Mouse (Mus musculus): ENCODE measurements at regions not wholly inside any gene's neighbourhood (a gene's known extent, or its start where the extent isn't known, plus 50 kb on each side); places are given as distances from the start of the nearest gene placed in this dataset.

DNA sequence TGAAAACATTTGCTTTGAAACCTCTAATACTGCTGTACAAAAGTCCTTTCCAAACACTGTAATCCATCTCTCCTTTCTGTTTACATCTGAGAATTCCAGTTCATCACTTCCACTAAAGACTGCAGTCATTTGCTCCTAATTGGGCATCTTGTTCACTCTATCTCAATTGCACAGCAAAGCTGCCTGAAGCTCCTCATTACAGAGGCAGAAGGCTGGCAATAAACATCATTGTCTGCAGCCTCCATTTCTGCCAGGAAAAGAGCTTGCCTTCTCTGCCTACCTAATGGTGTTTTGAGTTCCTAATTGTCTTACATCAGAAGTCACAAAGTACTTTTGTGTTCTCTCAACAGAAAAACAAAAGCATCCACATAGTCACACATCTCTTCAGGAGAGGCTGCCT lies 207.7 kb downstream of the Kcnj2 start:
- DNase-seq (ENCODE audit: low spot score in 2 of 2), result no peak

- no peak for DNase-seq (ENCODE audit: low spot score in 2 of 2)
These were observed 214.8 kb downstream of the Kcnj2 start for GRCm38 (mm10) chr11:111280769-111281168.

- no peak for DNase-seq (ENCODE audit: low spot score in 2 of 2)
These were observed 215.5 kb downstream of the Kcnj2 start for GRCm38 (mm10) chr11:111281237-111282160.

DNA sequence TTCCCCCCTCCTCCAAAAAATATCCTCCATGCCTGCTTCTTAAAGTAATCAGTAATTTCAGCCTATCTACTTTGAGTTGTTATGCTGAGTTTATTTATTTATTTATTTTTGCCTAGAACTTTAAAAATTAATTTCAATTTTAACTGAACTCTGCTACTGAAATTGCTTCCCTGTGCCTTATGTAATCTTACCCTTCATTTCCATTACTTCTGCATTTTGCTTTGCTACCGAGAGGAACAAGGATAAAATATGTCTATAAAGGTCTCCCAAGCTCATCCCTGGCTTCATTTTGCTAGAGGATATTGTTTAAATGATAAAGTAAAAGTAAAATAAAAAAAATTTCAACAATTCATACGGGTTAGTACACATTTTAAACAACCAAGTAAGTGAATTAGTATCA lies 216.3 kb downstream of the Kcnj2 start:
- no peak for DNase-seq (ENCODE audit: low spot score in 2 of 2)

DNA sequence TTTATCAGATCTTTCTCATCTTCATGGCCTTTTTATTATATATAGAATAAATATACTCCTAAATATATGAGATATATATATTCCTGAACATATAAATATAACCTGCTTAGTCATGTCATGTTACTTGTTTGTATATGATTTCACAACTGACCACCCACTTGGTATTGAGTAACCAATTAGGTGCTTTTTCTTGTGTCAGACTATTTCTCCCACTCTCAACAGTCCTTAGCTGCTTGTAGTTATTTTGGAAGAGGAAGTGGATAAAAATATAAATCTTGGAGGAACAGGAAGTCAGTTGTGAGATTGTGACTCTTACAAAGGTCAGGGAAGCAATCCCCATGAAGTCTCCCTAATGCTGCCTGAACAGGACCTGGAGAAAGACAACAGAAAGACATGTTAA lies 224.6 kb downstream of the Kcnj2 start:
- DNase-seq (ENCODE audit: low spot score in 2 of 2), result no peak

GRCm38 (mm10) chr11:111296309-111296721 lies 230.4 kb downstream of the Kcnj2 start:
- no peak for DNase-seq (ENCODE audit: low spot score in 2 of 2)

DNA sequence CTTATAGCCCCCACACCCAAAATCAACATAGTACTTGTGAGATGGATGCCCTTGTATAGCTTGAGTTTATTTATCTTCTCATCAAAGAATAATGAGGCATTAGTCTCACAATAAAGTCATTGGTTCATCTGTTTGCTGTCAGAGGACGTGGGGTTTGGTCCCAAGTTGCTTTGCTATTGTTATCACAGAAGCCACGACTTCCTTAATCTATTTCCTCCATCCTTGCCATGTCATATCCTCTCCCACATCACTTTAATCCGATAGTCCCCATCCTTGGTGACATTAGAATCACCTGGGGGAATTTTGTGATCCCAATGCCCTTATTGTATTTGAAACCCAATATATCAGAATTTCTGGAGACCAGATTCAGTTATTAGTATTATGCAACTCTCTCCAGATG lies 246.8 kb downstream of the Kcnj2 start:
- no peak for DNase-seq (ENCODE audit: low spot score in 2 of 2)

- DNase-seq (ENCODE audit: low spot score in 2 of 2), result no peak
These were observed 247.6 kb downstream of the Kcnj2 start for GRCm38 (mm10) chr11:111313566-111313965.

- no peak for DNase-seq (ENCODE audit: low spot score in 2 of 2)
These were observed 255.6 kb downstream of the Kcnj2 start for GRCm38 (mm10) chr11:111321576-111321975.

- DNase-seq (ENCODE audit: low spot score in 2 of 2), result no peak
These were observed 258.6 kb downstream of the Kcnj2 start for GRCm38 (mm10) chr11:111324453-111325010.

DNA sequence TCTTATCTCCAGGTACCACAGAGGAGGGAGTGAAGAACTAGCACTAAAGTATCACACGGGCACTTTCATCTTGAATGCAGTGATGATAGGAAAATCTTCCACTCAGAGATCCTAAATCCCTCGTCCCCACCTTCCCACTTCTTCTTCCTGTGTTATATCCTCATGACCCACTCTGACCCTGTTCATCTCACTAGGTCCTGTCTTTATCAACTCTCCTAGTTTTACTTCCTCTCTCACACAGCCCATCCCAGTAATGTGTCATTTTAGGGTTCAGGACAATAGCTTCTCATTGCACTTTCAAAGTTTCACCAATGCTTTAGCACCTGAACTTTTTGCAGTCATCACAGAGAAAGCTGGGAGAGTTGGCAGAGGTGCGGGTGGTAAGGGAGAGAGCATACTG lies 261.0 kb downstream of the Kcnj2 start:
- no peak for DNase-seq (ENCODE audit: low spot score in 2 of 2)

GRCm38 (mm10) chr11:111328258-111328657 lies 262.3 kb downstream of the Kcnj2 start:
- no peak for DNase-seq (ENCODE audit: low spot score in 2 of 2)

- no peak for DNase-seq (ENCODE audit: low spot score in 2 of 2)
These were observed 265.6 kb downstream of the Kcnj2 start for GRCm38 (mm10) chr11:111331592-111331991.

GRCm38 (mm10) chr11:111333021-111333420 lies 267.1 kb downstream of the Kcnj2 start:
- no peak for DNase-seq (ENCODE audit: low spot score in 2 of 2)

GRCm38 (mm10) chr11:111347562-111347961 lies 281.6 kb downstream of the Kcnj2 start:
- no peak for DNase-seq (ENCODE audit: low spot score in 2 of 2)

- DNase-seq (ENCODE audit: low spot score in 2 of 2), result no peak
These were observed 284.1 kb downstream of the Kcnj2 start for GRCm38 (mm10) chr11:111350028-111350427.

DNA sequence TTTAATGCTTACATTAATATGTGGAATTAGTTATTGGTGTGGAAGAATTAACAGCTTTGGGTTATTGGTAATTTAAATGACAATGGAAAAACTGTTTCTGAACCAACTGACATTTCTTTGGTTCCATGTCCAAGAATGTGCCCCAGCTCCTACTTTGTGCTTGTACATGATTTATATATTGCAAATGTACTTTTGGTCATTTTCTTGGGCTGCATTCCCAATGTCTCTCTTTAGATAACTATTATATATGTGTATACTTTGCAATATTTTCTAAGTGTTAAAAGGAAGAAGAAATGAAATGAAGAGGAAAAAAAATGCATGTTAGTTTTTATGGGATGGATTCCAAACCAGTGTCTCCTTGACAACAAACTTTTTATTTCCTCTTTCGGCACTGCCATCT lies 297.4 kb downstream of the Kcnj2 start:
- no peak for DNase-seq (ENCODE audit: low spot score in 2 of 2)

DNA sequence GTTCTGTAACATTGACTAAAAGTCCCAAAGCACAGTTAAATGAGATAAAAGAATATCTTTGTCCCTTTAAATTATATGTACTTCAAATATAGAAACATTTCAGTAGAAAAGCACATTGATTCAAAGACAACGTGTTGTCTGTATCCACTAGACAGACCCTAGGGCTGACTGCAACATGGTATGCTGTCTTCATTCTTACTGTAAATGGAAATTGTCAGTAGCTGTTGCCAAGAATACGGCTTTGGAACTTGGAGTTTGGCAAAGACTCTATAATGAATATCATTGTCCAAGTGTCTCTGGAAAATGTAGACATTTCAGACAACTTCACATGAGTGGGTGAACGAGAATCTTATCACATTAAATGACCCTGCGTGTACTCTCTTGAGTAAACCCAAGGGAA lies 311.2 kb downstream of the Kcnj2 start:
- no peak for DNase-seq (ENCODE audit: low spot score in 2 of 2)

GRCm38 (mm10) chr11:111379842-111380241 lies 313.9 kb downstream of the Kcnj2 start:
- no peak for DNase-seq (ENCODE audit: low spot score in 2 of 2)

DNA sequence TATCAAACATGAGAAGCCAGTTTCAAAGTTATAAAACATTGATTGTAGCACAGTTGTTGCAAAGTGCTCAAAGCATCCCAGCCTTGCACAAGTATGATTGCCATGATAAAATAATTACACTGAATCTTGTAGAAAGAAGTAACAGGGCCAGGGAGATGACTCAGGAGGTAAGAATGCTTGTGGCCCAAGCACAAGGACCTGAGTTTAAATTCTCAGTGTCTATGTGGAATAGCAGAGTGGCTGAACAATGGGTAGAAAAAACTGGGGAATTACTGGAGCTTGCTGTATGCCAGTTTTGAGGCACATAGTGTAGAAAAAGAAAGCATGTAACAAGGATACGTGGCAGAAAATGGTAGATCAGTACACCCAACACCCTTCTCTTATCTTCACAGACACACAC lies 332.7 kb downstream of the Kcnj2 start:
- DNase-seq (ENCODE audit: low spot score in 2 of 2), result no peak

DNA sequence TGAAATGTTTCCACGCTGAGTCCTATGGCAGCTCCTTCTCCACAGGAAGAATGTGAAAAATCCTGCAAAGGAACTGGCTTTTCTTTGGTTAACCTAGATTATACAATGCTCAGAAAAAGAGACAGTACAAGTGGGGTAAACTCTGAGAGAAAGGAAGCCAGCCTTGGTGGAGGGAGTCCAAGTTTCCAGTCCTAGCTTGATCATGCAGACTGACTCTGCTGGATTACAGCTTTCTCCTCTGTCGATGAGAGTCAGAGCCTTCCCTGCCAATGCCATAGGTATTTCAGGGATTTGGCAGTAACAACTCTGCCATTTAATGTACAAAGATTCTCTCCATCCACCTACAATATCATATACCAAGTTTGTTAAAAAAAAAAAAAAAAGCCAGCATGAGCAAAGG lies 343.3 kb downstream of the Kcnj2 start:
- no peak for DNase-seq (ENCODE audit: low spot score in 2 of 2)

DNA sequence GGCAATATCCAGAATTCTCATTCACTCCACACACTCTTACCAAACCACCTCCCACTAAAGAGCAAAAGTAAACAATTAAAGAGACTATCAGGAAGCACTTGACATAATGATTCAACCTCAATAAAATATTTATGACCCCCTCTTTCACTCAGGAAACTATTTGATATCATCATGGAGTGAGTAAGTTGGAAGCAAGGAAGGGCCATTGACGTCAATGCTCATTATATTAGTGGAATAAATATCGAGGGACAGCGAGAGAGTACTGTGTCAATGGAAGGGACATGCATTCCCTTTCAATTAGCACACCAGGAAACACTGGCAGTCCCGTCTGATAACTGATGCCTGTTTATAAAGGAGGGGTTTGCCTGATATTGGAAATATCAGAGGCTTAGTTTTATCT lies 358.9 kb downstream of the Kcnj2 start:
- DNase-seq (ENCODE audit: low spot score in 2 of 2), result no peak

GRCm38 (mm10) chr11:111426715-111427114 lies 360.8 kb downstream of the Kcnj2 start:
- no peak for DNase-seq (ENCODE audit: low spot score in 2 of 2)

Data from urinary bladder, postnatal 36 days (tissue).